Mouse (Mus musculus) layer of hippocampus, postnatal 14 days (tissue): ENCODE results near the gene Hrc. TPM values are rescaled to one million over a fixed set of nuclear protein-coding genes. Genes with fewer than 3 reads are reported as not detected.

ENCODE experiments used
- DNase-seq, 2 experiments: peaks; one replicate each; pipeline ENCODE4 v3.0.0; 2021 to 2022; ENCODE audit warnings: low spot score in 2 of 2, mixed read lengths in 1 of 2
- total RNA-seq, 2 experiments: library from RNA; stranded (reverse); gene quantifications; 2 replicates each; pipeline ENCODE4 v1.2.3; 2021

The Hrc gene
- total RNA-seq, 2 experiments from 2014 or later, result 0.50 to 0.69 TPM

DNA sequence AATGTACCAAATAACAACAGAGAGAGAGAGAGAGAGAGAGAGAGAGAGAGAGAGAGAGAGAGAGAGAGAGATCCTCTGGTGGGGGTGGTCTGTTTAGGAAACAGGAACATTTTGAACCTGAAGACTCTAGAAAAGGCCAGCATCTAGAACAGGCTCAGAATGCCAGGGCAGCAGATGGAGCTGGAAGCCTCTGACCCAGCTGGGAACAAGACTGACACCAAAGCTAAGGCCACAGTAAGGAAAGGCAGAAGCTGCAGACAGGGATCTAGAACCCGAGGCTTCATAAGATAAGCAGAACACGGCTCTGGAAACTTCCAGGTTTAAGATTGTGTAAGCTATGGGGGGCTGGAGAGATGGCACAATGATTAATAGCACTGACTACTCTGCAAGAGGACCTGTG, 28.9 kb downstream of the Hrc start:
- DNase-seq, result no peak

- peak in 1 of 2 experiments; percentile 46 for DNase-seq
Observed at GRCm38 (mm10) chr7:45365742-45366651, 30.9 kb downstream of the Hrc start.

- DNase-seq, result no peak
Observed at GRCm38 (mm10) chr7:45366652-45367019, 31.5 kb downstream of the Hrc start, which contains the start of gene Ppfia3. Gene Ppfia3, minus strand, starts transcription at chr7:45367019.

- peak; percentile 99 for DNase-seq
Observed at GRCm38 (mm10) chr7:45367020-45367880, 32.2 kb downstream of the Hrc start.

DNA sequence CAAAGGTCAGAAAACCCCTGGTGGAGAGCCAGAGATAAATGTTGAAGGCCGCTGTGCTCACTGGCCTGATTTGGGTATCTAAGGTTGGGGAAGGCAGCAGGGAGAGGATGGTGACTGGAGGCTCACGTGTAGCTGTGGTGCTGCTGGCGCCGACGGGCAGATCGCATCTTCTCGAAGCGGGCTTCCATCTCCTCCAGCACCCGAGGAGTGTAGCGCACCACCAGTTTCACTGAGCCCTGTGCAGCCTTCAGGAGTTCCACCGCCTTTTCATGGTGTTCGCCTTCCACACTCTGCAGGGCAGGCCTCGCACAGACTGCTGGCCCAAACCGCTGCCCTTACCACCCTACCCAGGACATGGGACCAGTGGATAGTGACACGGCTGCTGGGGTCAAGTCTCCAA, 33.1 kb downstream of the Hrc start:
- DNase-seq, result no peak

- peak in 1 of 2 experiments; percentile 4 for DNase-seq
Observed at GRCm38 (mm10) chr7:45369022-45369745, 34.1 kb downstream of the Hrc start.

GRCm38 (mm10) chr7:45369836-45370474, 34.9 kb downstream of the Hrc start:
- DNase-seq, result no peak

- DNase-seq, result peak; percentile 93 to 95
Observed at GRCm38 (mm10) chr7:45370475-45371311, 35.6 kb downstream of the Hrc start, which contains the start of gene Lin7b. Gene Lin7b, minus strand, starts transcription at chr7:45370583.

DNA sequence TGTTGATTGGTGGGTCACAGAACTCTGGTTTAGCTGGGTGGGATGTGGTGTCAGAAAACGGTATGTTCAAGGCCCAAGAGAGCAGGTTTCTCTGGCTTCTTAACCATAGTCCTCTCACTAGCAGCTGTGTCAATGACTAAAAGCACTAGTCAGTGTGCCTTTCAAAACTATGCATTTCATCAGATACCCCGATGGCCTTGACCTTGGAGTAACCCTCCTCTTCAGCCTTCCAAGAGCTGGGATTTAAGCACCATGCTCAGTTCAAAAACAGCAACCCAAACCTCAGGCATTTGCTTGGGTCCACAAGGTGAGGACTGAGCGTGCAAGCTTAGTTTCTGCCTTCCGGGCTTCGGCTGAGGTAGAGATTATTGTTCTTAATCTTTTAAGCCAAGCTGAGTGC, 37.3 kb downstream of the Hrc start:
- DNase-seq, result no peak

- no peak for DNase-seq
Observed at GRCm38 (mm10) chr7:45374620-45375019, 39.5 kb downstream of the Hrc start.

DNA sequence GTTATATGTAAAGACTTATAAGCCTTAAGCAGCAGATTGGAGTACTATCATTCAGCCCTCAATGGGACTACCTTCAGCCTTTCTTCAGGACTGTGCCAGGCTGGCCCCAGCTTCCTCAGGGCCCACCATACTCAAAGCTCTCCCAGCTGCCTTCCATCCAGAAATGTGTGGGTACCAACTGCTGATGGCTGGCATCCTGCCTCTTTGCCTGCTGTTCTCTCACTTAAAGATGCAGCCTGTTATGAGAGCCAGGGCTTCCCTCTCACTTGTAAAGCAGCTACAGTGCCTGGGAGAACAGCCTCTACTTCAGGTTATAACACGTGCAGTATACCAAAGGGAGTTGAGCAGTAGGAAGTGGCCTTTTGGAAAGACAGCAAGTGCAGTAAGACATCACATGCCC, 41.0 kb downstream of the Hrc start:
- DNase-seq, result peak in 1 of 2 experiments; percentile 45

DNA sequence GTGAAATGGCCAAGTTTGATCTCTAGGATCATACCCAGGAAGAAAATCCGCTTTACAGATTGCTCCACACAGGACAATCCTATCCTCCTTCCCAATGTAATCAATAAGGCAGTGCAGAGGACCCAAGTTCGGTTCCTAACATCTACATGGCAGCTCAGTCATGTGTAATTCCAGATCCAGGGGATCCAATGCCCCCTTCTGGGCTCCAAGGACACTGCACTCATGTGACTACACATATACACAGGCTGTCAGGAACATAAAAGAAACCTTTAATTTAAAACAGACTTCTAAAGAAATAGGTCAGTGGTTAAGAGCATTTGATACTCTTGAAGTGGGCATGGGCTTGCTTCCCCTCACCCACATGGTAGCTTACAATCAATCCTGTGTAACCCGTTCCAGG, 51.0 kb downstream of the Hrc start:
- DNase-seq, result no peak

Other genes with a start within 250 kb of the Hrc start
- gene Rcn3, start 243.1 kb upstream of the Hrc start, total RNA-seq, result 10 to 100 TPM; 10.3 to 13.8 TPM
- gene Fcgrt, start 231.4 kb upstream of the Hrc start, total RNA-seq, result 10 to 100 TPM; 17.1 to 20.9 TPM
- 100 to 1,000 TPM; 427 to 461 TPM for gene Rps11, start 210.9 kb upstream of the Hrc start, total RNA-seq
- 100 to 1,000 TPM; 736 to 824 TPM for gene Rpl13a, start 206.5 kb upstream of the Hrc start, total RNA-seq
- gene Gm45713, start 199.1 kb upstream of the Hrc start, total RNA-seq, result under 1 TPM in 1 of 2 experiments, not detected in 1; 0.39 TPM
- gene Flt3l, start 198.9 kb upstream of the Hrc start, total RNA-seq, result 1 to 10 TPM; 4.5 to 5.8 TPM
- 10 to 100 TPM; 46.1 to 46.5 TPM for gene Pih1d1, start 181.0 kb upstream of the Hrc start, total RNA-seq
- 10 to 100 TPM; 14.0 to 15.9 TPM for gene Aldh16a1, start 180.7 kb upstream of the Hrc start, total RNA-seq
- 1,000 to 10,000 TPM; 1,582 to 1,636 TPM for gene Slc17a7, start 171.3 kb upstream of the Hrc start, total RNA-seq
- under 1 TPM in 1 of 2 experiments, not detected in 1; 0.26 TPM for gene Gfy, start 155.7 kb upstream of the Hrc start, total RNA-seq
- not detected for gene Pth2, start 154.3 kb upstream of the Hrc start, total RNA-seq
- 1 to 10 TPM; 2.0 to 2.7 TPM for gene Ccdc155, start 130.4 kb upstream of the Hrc start, total RNA-seq
- gene Dkkl1, start 123.1 kb upstream of the Hrc start, total RNA-seq, result 1 to 10 TPM; 2.6 to 3.3 TPM
- gene Tead2, start 119.5 kb upstream of the Hrc start, total RNA-seq, result 10 to 100 TPM in 1 of 2 experiments, 1 to 10 TPM in 1; 6.9 to 11.5 TPM
- 1 to 10 TPM; 4.0 TPM for gene Cd37, start 96.2 kb upstream of the Hrc start, total RNA-seq
- 1 to 10 TPM; 1.4 to 2.3 TPM for gene Slc6a16, start 94.2 kb upstream of the Hrc start, total RNA-seq
- gene Slc6a21, start 57.8 kb upstream of the Hrc start, total RNA-seq, result not detected
- 10 to 100 TPM; 14.8 to 15.5 TPM for gene Trpm4, start 1.5 kb upstream of the Hrc start, total RNA-seq
- gene Ppfia3, start 31.7 kb downstream of the Hrc start, total RNA-seq, result 100 to 1,000 TPM; 133 TPM
- 100 to 1,000 TPM; 148 to 157 TPM for gene Lin7b, start 35.3 kb downstream of the Hrc start, total RNA-seq
- gene Snrnp70, start 60.5 kb downstream of the Hrc start, total RNA-seq, result 100 to 1,000 TPM; 386 to 456 TPM
- gene Kcna7, start 70.4 kb downstream of the Hrc start, total RNA-seq, result not detected
- gene Ntf5, start 78.4 kb downstream of the Hrc start, total RNA-seq, result under 1 TPM in 1 of 2 experiments, not detected in 1; 0.31 TPM
- under 1 TPM in 1 of 2 experiments, not detected in 1; 0.69 TPM for gene Lhb, start 85.5 kb downstream of the Hrc start, total RNA-seq
- 10 to 100 TPM; 17.7 to 18.7 TPM for gene Gys1, start 99.6 kb downstream of the Hrc start, total RNA-seq
- 10 to 100 TPM; 30.4 to 45.0 TPM for gene Ruvbl2, start 102.8 kb downstream of the Hrc start, total RNA-seq
- gene Ftl1, start 124.6 kb downstream of the Hrc start, total RNA-seq, result 100 to 1,000 TPM; 300 to 331 TPM
- 10 to 100 TPM; 90.2 to 90.6 TPM for gene Bax, start 131.6 kb downstream of the Hrc start, total RNA-seq
- gene Tulp2, start 146.6 kb downstream of the Hrc start, total RNA-seq, result not detected
- gene Gm45808, start 151.5 kb downstream of the Hrc start, total RNA-seq, result under 1 TPM; 0.57 to 0.62 TPM
- 1 to 10 TPM; 2.8 TPM for gene Dhdh, start 153.5 kb downstream of the Hrc start, total RNA-seq
- 100 to 1,000 TPM in 1 of 2 experiments, 10 to 100 TPM in 1; 97.1 to 109 TPM for gene Nucb1, start 175.1 kb downstream of the Hrc start, total RNA-seq
- 10 to 100 TPM; 27.8 to 29.5 TPM for gene Ppp1r15a, start 191.0 kb downstream of the Hrc start, total RNA-seq
- gene Plekha4, start 191.0 kb downstream of the Hrc start, total RNA-seq, result 1 to 10 TPM in 1 of 2 experiments, under 1 TPM in 1; 0.83 to 1.5 TPM
- gene Hsd17b14, start 219.6 kb downstream of the Hrc start, total RNA-seq, result not detected
- 10 to 100 TPM; 21.4 to 27.2 TPM for gene Bcat2, start 234.9 kb downstream of the Hrc start, total RNA-seq